Mouse (Mus musculus): Measurements from ENCODE around the gene Gm10188. TPM values are rescaled to one million over a fixed set of nuclear protein-coding genes. Genes with fewer than 3 reads are reported as not detected.

The Gm10188 gene
- polyA plus RNA-seq, 1 experiment from 2014 or later = not detected

GRCm38 (mm10) chr1:132213076-132213475, 16.5 kb downstream of the Gm10188 start:
- Histone ChIP-seq H3K4me3 (ENCODE audit: low read depth, low read length) (no peak overlapping the region), H3K4me2 (no peak overlapping the region), H3K4me1 (replicated peaks; ENCODE audit: control insufficient read depth, insufficient read depth, low read length) (0 out of 2 replicates have a peak, but pooled peaks cover 4% of the 10 kb centered on the region), H3K9ac (ENCODE audit: low read depth, low read length) (no peak overlapping the region), H3K27ac (ENCODE audit: low read depth, low read length) (no peak overlapping the region), H3K9me3 (ENCODE audit: control insufficient read depth, low read length) (no peaks in the 10 kb centered on the region), H3K27me3 (replicated peaks; ENCODE audit: control insufficient read depth, insufficient read depth, low read length) (peaks cover 30% of the 10 kb centered on the region), H3K36me3 (ENCODE audit: control insufficient read depth, insufficient read depth, low read length) (no peaks in the 10 kb centered on the region)
- ATAC-seq (replicated peaks; ENCODE audit: low FRiP score) (no peak), DNase-seq (ENCODE audit: low spot score) (no peak)
- 47% methylated on average over 6 of the region's 6 CpGs for WGBS

GRCm38 (mm10) chr1:132212218-132212617, 17.3 kb downstream of the Gm10188 start:
- 0 out of 2 replicates have a peak, but pooled peaks have one; percentile 43 for ATAC-seq (replicated peaks; ENCODE audit: low FRiP score)
- H3K27ac ChIP-seq (ENCODE audit: low read depth, low read length) = no peak overlapping the region
- H3K4me3 ChIP-seq (ENCODE audit: low read depth, low read length) = peak overlapping the region; percentile 30
- H3K36me3 ChIP-seq (ENCODE audit: control insufficient read depth, insufficient read depth, low read length) = no peaks in the 10 kb centered on the region
- H3K4me1 ChIP-seq (replicated peaks; ENCODE audit: control insufficient read depth, insufficient read depth, low read length) = 0 out of 2 replicates have a peak, but pooled peaks cover 4% of the 10 kb centered on the region
- WGBS = 4% methylated on average over 20 of the region's 20 CpGs
- no peaks in the 10 kb centered on the region for H3K9me3 ChIP-seq (ENCODE audit: control insufficient read depth, low read length)
- H3K9ac ChIP-seq (ENCODE audit: low read depth, low read length) = no peak overlapping the region
- peak overlapping the region; percentile 60 for H3K4me2 ChIP-seq
- peaks cover 30% of the 10 kb centered on the region for H3K27me3 ChIP-seq (replicated peaks; ENCODE audit: control insufficient read depth, insufficient read depth, low read length)
- peak; percentile 54 for DNase-seq (ENCODE audit: low spot score)

GRCm38 (mm10) chr1:132211672-132212071, 17.9 kb downstream of the Gm10188 start:
- Histone ChIP-seq H3K4me2 (peak overlapping the region; percentile 60), H3K27me3 (replicated peaks; ENCODE audit: control insufficient read depth, insufficient read depth, low read length) (peaks cover 30% of the 10 kb centered on the region), H3K27ac (ENCODE audit: low read depth, low read length) (no peak overlapping the region), H3K4me1 (replicated peaks; ENCODE audit: control insufficient read depth, insufficient read depth, low read length) (0 out of 2 replicates have a peak, but pooled peaks cover 4% of the 10 kb centered on the region), H3K9me3 (ENCODE audit: control insufficient read depth, low read length) (no peaks in the 10 kb centered on the region), H3K4me3 (ENCODE audit: low read depth, low read length) (no peak overlapping the region), H3K36me3 (ENCODE audit: control insufficient read depth, insufficient read depth, low read length) (no peaks in the 10 kb centered on the region), H3K9ac (ENCODE audit: low read depth, low read length) (no peak overlapping the region)
- DNase-seq (ENCODE audit: low spot score) (no peak), ATAC-seq (replicated peaks; ENCODE audit: low FRiP score) (no peak)
- 33% methylated on average over 12 of the region's 12 CpGs for WGBS

GRCm38 (mm10) chr1:132210922-132211321, 18.6 kb downstream of the Gm10188 start:
- Histone ChIP-seq H3K9me3 (ENCODE audit: control insufficient read depth, low read length) (no peaks in the 10 kb centered on the region), H3K9ac (ENCODE audit: low read depth, low read length) (no peak overlapping the region), H3K36me3 (ENCODE audit: control insufficient read depth, insufficient read depth, low read length) (no peaks in the 10 kb centered on the region), H3K4me1 (replicated peaks; ENCODE audit: control insufficient read depth, insufficient read depth, low read length) (0 out of 2 replicates have a peak, but pooled peaks cover 4% of the 10 kb centered on the region), H3K27me3 (replicated peaks; ENCODE audit: control insufficient read depth, insufficient read depth, low read length) (peaks cover 30% of the 10 kb centered on the region), H3K4me3 (ENCODE audit: low read depth, low read length) (no peak overlapping the region), H3K27ac (ENCODE audit: low read depth, low read length) (no peak overlapping the region), H3K4me2 (no peak overlapping the region)
- DNase-seq (ENCODE audit: low spot score) (no peak), ATAC-seq (replicated peaks; ENCODE audit: low FRiP score) (no peak)
- WGBS = 13% methylated on average over 7 of the region's 7 CpGs

GRCm38 (mm10) chr1:132209400-132209799, 20.2 kb downstream of the Gm10188 start:
- no peak overlapping the region for H3K4me2 ChIP-seq
- H3K4me3 ChIP-seq (ENCODE audit: low read depth, low read length) = no peak overlapping the region
- no peaks in the 10 kb centered on the region for H3K36me3 ChIP-seq (ENCODE audit: control insufficient read depth, insufficient read depth, low read length)
- 80% methylated on average over 10 of the region's 10 CpGs for WGBS
- no peak overlapping the region for H3K27ac ChIP-seq (ENCODE audit: low read depth, low read length)
- DNase-seq (ENCODE audit: low spot score) (no peak), ATAC-seq (replicated peaks; ENCODE audit: low FRiP score) (no peak)
- peaks cover 28% of the 10 kb centered on the region for H3K27me3 ChIP-seq (replicated peaks; ENCODE audit: control insufficient read depth, insufficient read depth, low read length)
- no peak overlapping the region for H3K9ac ChIP-seq (ENCODE audit: low read depth, low read length)
- 0 out of 2 replicates have a peak, but pooled peaks cover 4% of the 10 kb centered on the region for H3K4me1 ChIP-seq (replicated peaks; ENCODE audit: control insufficient read depth, insufficient read depth, low read length)
- H3K9me3 ChIP-seq (ENCODE audit: control insufficient read depth, low read length) = no peaks in the 10 kb centered on the region

GRCm38 (mm10) chr1:132208154-132208553, 21.4 kb downstream of the Gm10188 start:
- Histone ChIP-seq H3K36me3 (ENCODE audit: control insufficient read depth, insufficient read depth, low read length) (no peaks in the 10 kb centered on the region), H3K4me2 (no peak overlapping the region), H3K4me1 (replicated peaks; ENCODE audit: control insufficient read depth, insufficient read depth, low read length) (0 out of 2 replicates have a peak, but pooled peaks cover 4% of the 10 kb centered on the region), H3K27me3 (replicated peaks; ENCODE audit: control insufficient read depth, insufficient read depth, low read length) (peaks cover 30% of the 10 kb centered on the region), H3K9ac (ENCODE audit: low read depth, low read length) (no peak overlapping the region), H3K4me3 (ENCODE audit: low read depth, low read length) (no peak overlapping the region), H3K27ac (ENCODE audit: low read depth, low read length) (no peak overlapping the region), H3K9me3 (ENCODE audit: control insufficient read depth, low read length) (no peaks in the 10 kb centered on the region)
- 20% methylated on average over 4 of the region's 4 CpGs for WGBS
- no peak for DNase-seq (ENCODE audit: low spot score)
- ATAC-seq (replicated peaks; ENCODE audit: low FRiP score) = no peak

GRCm38 (mm10) chr1:132206828-132207227, 22.7 kb downstream of the Gm10188 start:
- Histone ChIP-seq H3K36me3 (ENCODE audit: control insufficient read depth, insufficient read depth, low read length) (no peaks in the 10 kb centered on the region), H3K4me2 (no peak overlapping the region), H3K27me3 (replicated peaks; ENCODE audit: control insufficient read depth, insufficient read depth, low read length) (peaks cover 34% of the 10 kb centered on the region), H3K4me3 (ENCODE audit: low read depth, low read length) (no peak overlapping the region), H3K27ac (ENCODE audit: low read depth, low read length) (no peak overlapping the region), H3K9ac (ENCODE audit: low read depth, low read length) (no peak overlapping the region), H3K9me3 (ENCODE audit: control insufficient read depth, low read length) (no peaks in the 10 kb centered on the region), H3K4me1 (replicated peaks; ENCODE audit: control insufficient read depth, insufficient read depth, low read length) (0 out of 2 replicates have a peak, but pooled peaks cover 3% of the 10 kb centered on the region)
- WGBS = 68% methylated on average over 3 of the region's 3 CpGs
- ATAC-seq (replicated peaks; ENCODE audit: low FRiP score) (no peak), DNase-seq (ENCODE audit: low spot score) (no peak)

GRCm38 (mm10) chr1:132205958-132206357, 23.6 kb downstream of the Gm10188 start:
- Histone ChIP-seq H3K9ac (ENCODE audit: low read depth, low read length) (no peak overlapping the region), H3K36me3 (ENCODE audit: control insufficient read depth, insufficient read depth, low read length) (no peaks in the 10 kb centered on the region), H3K4me2 (no peak overlapping the region), H3K4me3 (ENCODE audit: low read depth, low read length) (no peak overlapping the region), H3K9me3 (ENCODE audit: control insufficient read depth, low read length) (no peaks in the 10 kb centered on the region), H3K27ac (ENCODE audit: low read depth, low read length) (no peak overlapping the region), H3K4me1 (replicated peaks; ENCODE audit: control insufficient read depth, insufficient read depth, low read length) (no peaks in the 10 kb centered on the region), H3K27me3 (replicated peaks; ENCODE audit: control insufficient read depth, insufficient read depth, low read length) (peaks cover 31% of the 10 kb centered on the region)
- WGBS = 27% methylated on average over 5 of the region's 5 CpGs
- DNase-seq (ENCODE audit: low spot score) (no peak), ATAC-seq (replicated peaks; ENCODE audit: low FRiP score) (no peak)

GRCm38 (mm10) chr1:132202771-132203170, 26.8 kb downstream of the Gm10188 start:
- Histone ChIP-seq H3K9me3 (ENCODE audit: control insufficient read depth, low read length) (no peaks in the 10 kb centered on the region), H3K4me2 (no peak overlapping the region), H3K4me3 (ENCODE audit: low read depth, low read length) (no peak overlapping the region), H3K9ac (ENCODE audit: low read depth, low read length) (no peak overlapping the region), H3K27ac (ENCODE audit: low read depth, low read length) (no peak overlapping the region), H3K27me3 (replicated peaks; ENCODE audit: control insufficient read depth, insufficient read depth, low read length) (peaks cover 45% of the 10 kb centered on the region), H3K4me1 (replicated peaks; ENCODE audit: control insufficient read depth, insufficient read depth, low read length) (no peaks in the 10 kb centered on the region), H3K36me3 (ENCODE audit: control insufficient read depth, insufficient read depth, low read length) (no peaks in the 10 kb centered on the region)
- ATAC-seq (replicated peaks; ENCODE audit: low FRiP score) (no peak), DNase-seq (ENCODE audit: low spot score) (no peak)
- 77% methylated on average over 5 of the region's 5 CpGs for WGBS

All from liver, embryonic 11.5 days (tissue).